Mouse (Mus musculus) thymus, adult 2 months (tissue): Measurements from ENCODE around the gene Ap5s1.

ENCODE experiments used
- CTCF ChIP-seq: fragments of 200-500 bp; IDR thresholded peaks from 2 replicates; pipeline ENCODE4 v1.5.1; 2012; ENCODE audit warnings: mild to moderate bottlenecking, control low read depth, low read length, moderate library complexity, borderline replicate concordance; ENCODE audit not compliant: control insufficient read depth, poor library complexity, insufficient read depth; ENCODE audit errors: extremely low read depth
- POLR2A ChIP-seq: fragments of 200-500 bp; IDR thresholded peaks from 2 replicates; pipeline ENCODE4 v1.6.1; 2012; ENCODE audit warnings: mild to moderate bottlenecking, low read length, control low read depth, moderate library complexity; ENCODE audit not compliant: control insufficient read depth, poor library complexity, insufficient read depth; ENCODE audit errors: extremely low read depth

- TF ChIP-seq CTCF: no peak
- TF ChIP-seq POLR2A: no peak
These were observed 19.9 kb upstream of the Ap5s1 start, which contains the start of the genes Cdc25b and Spef1 for GRCm38 (mm10) chr2:131186771-131187601.
